Mouse (Mus musculus): ENCODE data around the gene Tspo2. TPM values are rescaled to one million over a fixed set of nuclear protein-coding genes. Genes with fewer than 3 reads are reported as not detected.

Gene Tspo2
- total RNA-seq (2014; rRNA removed), result 0.22 and 2.0 TPM in 2 replicates
- polyA plus RNA-seq (2015; fragmentation: Nextera tagmentation; extraction: Ambion mirVana), result 0.58 and 0.90 TPM in 2 replicates

- no peaks in the 10 kb centered on the region for H3K9me3 ChIP-seq (ENCODE audit: low read length)
- ATAC-seq (no peak), DNase-seq (ENCODE audit: low spot score) (no peak)
- no peak within 1 kb of the TSS for H3K27ac ChIP-seq
- WGBS, result 68% methylated on average over 7 of the region's 7 CpGs
- H3K4me3 ChIP-seq (ENCODE audit: low read length), result no peak within 1 kb of the TSS
- TF ChIP-seq CTCF (IDR thresholded peaks at IDR 0.05; ENCODE audit: low read depth), result no peak
- no peaks in the 10 kb centered on the region for H3K4me1 ChIP-seq (ENCODE audit: insufficient read depth, low read length)
- no peaks in the 10 kb centered on the region for H3K36me3 ChIP-seq (ENCODE audit: insufficient read depth, low read length)
- no peaks in the 10 kb centered on the region for H3K27me3 ChIP-seq (ENCODE audit: insufficient read depth, low read length)
- no peak within 1 kb of the TSS for H3K9ac ChIP-seq (replicated peaks; ENCODE audit: low read length)
- no peak within 1 kb of the TSS for H3K4me2 ChIP-seq (ENCODE audit: low read depth, low read length)
These were observed at the start of gene Tspo2 for GRCm38 (mm10) chr17:48451353-48451675. Tspo2 (minus strand) TSS chr17:48451522.

- WGBS, result 60% methylated on average over 7 of the region's 7 CpGs
- DNase-seq (ENCODE audit: low spot score) (no peak), ATAC-seq (no peak)
- no peak for TF ChIP-seq CTCF (IDR thresholded peaks at IDR 0.05; ENCODE audit: low read depth)
- Histone ChIP-seq H3K36me3 (ENCODE audit: insufficient read depth, low read length) (no peaks in the 10 kb centered on the region), H3K27ac (no peak overlapping the region), H3K4me2 (ENCODE audit: low read depth, low read length) (no peak overlapping the region), H3K4me1 (ENCODE audit: insufficient read depth, low read length) (peaks cover 14% of the 10 kb centered on the region), H3K9ac (replicated peaks; ENCODE audit: low read length) (no peak overlapping the region), H3K9me3 (ENCODE audit: low read length) (no peaks in the 10 kb centered on the region), H3K4me3 (ENCODE audit: low read length) (no peak overlapping the region), H3K27me3 (ENCODE audit: insufficient read depth, low read length) (no peaks in the 10 kb centered on the region)
These were observed 49.6 kb upstream of the Tspo2 start for GRCm38 (mm10) chr17:48500846-48501445.

GRCm38 (mm10) chr17:48497986-48498385 is 46.7 kb upstream of the Tspo2 start:
- H3K27ac ChIP-seq, result no peak overlapping the region
- WGBS, result 85% methylated on average over 3 of the region's 3 CpGs
- no peak overlapping the region for H3K4me2 ChIP-seq (ENCODE audit: low read depth, low read length)
- no peak for DNase-seq (ENCODE audit: low spot score)
- H3K36me3 ChIP-seq (ENCODE audit: insufficient read depth, low read length), result no peaks in the 10 kb centered on the region
- ATAC-seq, result no peak
- H3K9ac ChIP-seq (replicated peaks; ENCODE audit: low read length), result no peak overlapping the region
- H3K27me3 ChIP-seq (ENCODE audit: insufficient read depth, low read length), result no peaks in the 10 kb centered on the region
- TF ChIP-seq CTCF (IDR thresholded peaks at IDR 0.05; ENCODE audit: low read depth), result no peak
- no peaks in the 10 kb centered on the region for H3K4me1 ChIP-seq (ENCODE audit: insufficient read depth, low read length)
- H3K4me3 ChIP-seq (ENCODE audit: low read length), result no peak overlapping the region
- H3K9me3 ChIP-seq (ENCODE audit: low read length), result no peaks in the 10 kb centered on the region

- ATAC-seq (no peak), DNase-seq (ENCODE audit: low spot score) (no peak)
- Histone ChIP-seq H3K4me2 (ENCODE audit: low read depth, low read length) (no peak overlapping the region), H3K36me3 (ENCODE audit: insufficient read depth, low read length) (no peaks in the 10 kb centered on the region), H3K27ac (no peak overlapping the region), H3K4me1 (ENCODE audit: insufficient read depth, low read length) (no peaks in the 10 kb centered on the region), H3K9me3 (ENCODE audit: low read length) (no peaks in the 10 kb centered on the region), H3K27me3 (ENCODE audit: insufficient read depth, low read length) (no peaks in the 10 kb centered on the region), H3K9ac (replicated peaks; ENCODE audit: low read length) (no peak overlapping the region), H3K4me3 (ENCODE audit: low read length) (no peak overlapping the region)
- WGBS, result 70% methylated on average over 8 of the region's 8 CpGs
- no peak for TF ChIP-seq CTCF (IDR thresholded peaks at IDR 0.05; ENCODE audit: low read depth)
These were observed 42.7 kb upstream of the Tspo2 start for GRCm38 (mm10) chr17:48493986-48494385.

GRCm38 (mm10) chr17:48493582-48493981 is 42.3 kb upstream of the Tspo2 start:
- no peaks in the 10 kb centered on the region for H3K4me1 ChIP-seq (ENCODE audit: insufficient read depth, low read length)
- H3K9ac ChIP-seq (replicated peaks; ENCODE audit: low read length), result no peak overlapping the region
- TF ChIP-seq CTCF (IDR thresholded peaks at IDR 0.05; ENCODE audit: low read depth), result no peak
- no peaks in the 10 kb centered on the region for H3K27me3 ChIP-seq (ENCODE audit: insufficient read depth, low read length)
- no peak overlapping the region for H3K4me3 ChIP-seq (ENCODE audit: low read length)
- WGBS, result 47% methylated on average over 7 of the region's 7 CpGs
- H3K27ac ChIP-seq, result no peak overlapping the region
- no peak overlapping the region for H3K4me2 ChIP-seq (ENCODE audit: low read depth, low read length)
- ATAC-seq, result no peak
- DNase-seq (ENCODE audit: low spot score), result no peak
- H3K9me3 ChIP-seq (ENCODE audit: low read length), result no peaks in the 10 kb centered on the region
- no peaks in the 10 kb centered on the region for H3K36me3 ChIP-seq (ENCODE audit: insufficient read depth, low read length)

- Histone ChIP-seq H3K4me1 (ENCODE audit: insufficient read depth, low read length) (no peaks in the 10 kb centered on the region), H3K9me3 (ENCODE audit: low read length) (no peaks in the 10 kb centered on the region), H3K4me3 (ENCODE audit: low read length) (no peak overlapping the region), H3K27me3 (ENCODE audit: insufficient read depth, low read length) (no peaks in the 10 kb centered on the region), H3K4me2 (ENCODE audit: low read depth, low read length) (no peak overlapping the region), H3K27ac (no peak overlapping the region), H3K36me3 (ENCODE audit: insufficient read depth, low read length) (no peaks in the 10 kb centered on the region), H3K9ac (replicated peaks; ENCODE audit: low read length) (no peak overlapping the region)
- no peak for TF ChIP-seq CTCF (IDR thresholded peaks at IDR 0.05; ENCODE audit: low read depth)
- no peak for DNase-seq (ENCODE audit: low spot score)
- no peak for ATAC-seq
- WGBS, result 94% methylated on average over 8 of the region's 8 CpGs
These were observed 41.3 kb upstream of the Tspo2 start for GRCm38 (mm10) chr17:48492621-48493020.

GRCm38 (mm10) chr17:48489466-48489865 is 38.1 kb upstream of the Tspo2 start:
- no peak overlapping the region for H3K27ac ChIP-seq
- no peaks in the 10 kb centered on the region for H3K4me1 ChIP-seq (ENCODE audit: insufficient read depth, low read length)
- H3K27me3 ChIP-seq (ENCODE audit: insufficient read depth, low read length), result no peaks in the 10 kb centered on the region
- no peak for DNase-seq (ENCODE audit: low spot score)
- no peak for TF ChIP-seq CTCF (IDR thresholded peaks at IDR 0.05; ENCODE audit: low read depth)
- H3K4me3 ChIP-seq (ENCODE audit: low read length), result no peak overlapping the region
- H3K9me3 ChIP-seq (ENCODE audit: low read length), result no peaks in the 10 kb centered on the region
- no peak for ATAC-seq
- no peak overlapping the region for H3K4me2 ChIP-seq (ENCODE audit: low read depth, low read length)
- no peaks in the 10 kb centered on the region for H3K36me3 ChIP-seq (ENCODE audit: insufficient read depth, low read length)
- WGBS, result 82% methylated on average over 3 of the region's 3 CpGs
- no peak overlapping the region for H3K9ac ChIP-seq (replicated peaks; ENCODE audit: low read length)

All from hindbrain, postnatal 0 days (tissue).